Comparison of ENCODE assay signal across 8 mouse cellular contexts in the genomic region with DNA sequence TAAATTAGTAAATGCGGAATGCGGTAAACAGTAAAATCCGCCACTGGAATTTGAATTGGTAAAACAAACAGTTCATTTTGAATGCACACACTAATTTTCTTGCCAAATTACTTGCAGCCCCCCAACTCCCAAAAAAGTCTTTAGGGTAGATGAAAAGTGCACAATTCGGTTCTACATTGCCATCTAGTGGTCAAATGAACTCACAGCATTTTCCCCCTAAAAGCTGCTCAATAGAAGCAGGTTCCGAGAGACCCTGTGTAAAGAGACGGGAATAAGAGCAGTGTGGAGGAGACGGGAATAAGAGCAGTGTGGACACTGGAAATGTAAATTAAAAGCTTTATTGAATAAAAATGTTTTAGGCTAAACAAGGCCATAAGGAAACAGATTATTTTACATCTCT. TPM values are rescaled to one million over a fixed set of nuclear protein-coding genes. Genes with fewer than 3 reads are reported as not detected.
DNase-seq lines count a peak whose midpoint lies in the region; ATAC-seq and TF ChIP-seq lines count a peak whose summit lies in the region.
"Had no signal": no experiment of that assay in that cellular context is flagged by ENCODE, and none has a peak within 500 bp of the region (broad histone marks: within the 10 kb centered on the region; RNA-seq: fewer than 3 reads in every experiment).

No protein-coding gene starts in this region.

- 32% methylated on average over 7 of the region's 7 CpGs for WGBS in kidney, postnatal 0 days
- 33% methylated on average over 7 of the region's 7 CpGs for WGBS in kidney, embryonic 16.5 days
- WGBS in forebrain, embryonic 12.5 days, result 26% methylated on average over 7 of the region's 7 CpGs

- no peaks in the 10 kb centered on the region for H3K27me3 ChIP-seq in kidney, postnatal 0 days (ENCODE audit: insufficient read depth, low read length)
- H3K27me3 ChIP-seq in kidney, embryonic 16.5 days (ENCODE audit: insufficient read depth, low read length), result no peaks in the 10 kb centered on the region
- H3K27me3 ChIP-seq in forebrain, embryonic 12.5 days, result peaks cover 3% of the 10 kb centered on the region; the same call in 1 of the 2 replicates

- no peak overlapping the region for H3K9ac ChIP-seq in kidney, postnatal 0 days (ENCODE audit: low read depth, low read length)
- no peak overlapping the region for H3K9ac ChIP-seq in kidney, embryonic 16.5 days (replicated peaks; ENCODE audit: low read length)
- H3K9ac ChIP-seq in forebrain, embryonic 12.5 days, result no peak overlapping the region

- H3K4me3 ChIP-seq in kidney, postnatal 0 days (replicated peaks; ENCODE audit: low read depth, low read length), result no peak overlapping the region
- no peak overlapping the region for H3K4me3 ChIP-seq in kidney, embryonic 16.5 days (ENCODE audit: low read length)
- no peak overlapping the region for H3K4me3 ChIP-seq in forebrain, embryonic 12.5 days (replicated peaks)
- H3K4me3 ChIP-seq: erythroblast, embryonic 14.5 days had no signal

- no peak overlapping the region for H3K27ac ChIP-seq in kidney, postnatal 0 days
- no peak overlapping the region for H3K27ac ChIP-seq in kidney, embryonic 16.5 days (ENCODE audit: low read length)
- no peak overlapping the region for H3K27ac ChIP-seq in forebrain, embryonic 12.5 days

- peaks cover 32% of the 10 kb centered on the region for H3K36me3 ChIP-seq in kidney, postnatal 0 days (ENCODE audit: insufficient read depth, low read length)
- H3K36me3 ChIP-seq in kidney, embryonic 16.5 days (ENCODE audit: insufficient read depth, low read length), result peaks cover 34% of the 10 kb centered on the region
- peaks cover 23% of the 10 kb centered on the region for H3K36me3 ChIP-seq in forebrain, embryonic 12.5 days (replicated peaks)

- H3K4me2 ChIP-seq in kidney, postnatal 0 days (ENCODE audit: low read length), result no peak overlapping the region
- no peak overlapping the region for H3K4me2 ChIP-seq in kidney, embryonic 16.5 days (replicated peaks; ENCODE audit: low read depth, low read length)
- H3K4me2 ChIP-seq in forebrain, embryonic 12.5 days, result no peak overlapping the region

- no peaks in the 10 kb centered on the region for H3K9me3 ChIP-seq in kidney, postnatal 0 days (replicated peaks; ENCODE audit: low read length)
- no peaks in the 10 kb centered on the region for H3K9me3 ChIP-seq in kidney, embryonic 16.5 days (ENCODE audit: low read length)
- no peaks in the 10 kb centered on the region for H3K9me3 ChIP-seq in forebrain, embryonic 12.5 days

- peak; percentile 80 for DNase-seq in kidney, postnatal 0 days (ENCODE audit: low spot score)
- DNase-seq in CD8-positive naive resting alpha-beta T cell, adult 2 months (ENCODE audit: low read depth in 2 of 2, low spot score in 2 of 2), result peak; percentile 15 to 39
- peak; percentile 74 for DNase-seq in MN1 (ENCODE audit: low spot score)
- peak; percentile 49 for DNase-seq in embryo, embryonic 9.5 days (ENCODE audit: extremely low spot score)
- DNase-seq in retina, postnatal 7 days (ENCODE audit: low read depth, low spot score), result peak; percentile 49

- TF ChIP-seq CTCF in kidney, postnatal 0 days (IDR thresholded peaks at IDR 0.05; ENCODE audit: low read depth), result peak; percentile 87

- H3K4me1 ChIP-seq in kidney, postnatal 0 days (replicated peaks; ENCODE audit: insufficient read depth, low read length), result no peaks in the 10 kb centered on the region
- H3K4me1 ChIP-seq in kidney, embryonic 16.5 days (ENCODE audit: insufficient read depth, low read length), result peaks cover under 1% of the 10 kb centered on the region
- H3K4me1 ChIP-seq in forebrain, embryonic 12.5 days, result no peaks in the 10 kb centered on the region

- no peak for ATAC-seq in kidney, postnatal 0 days (replicated peaks; ENCODE audit: low FRiP score, low read depth)
- ATAC-seq in kidney, embryonic 16.5 days (ENCODE audit: low FRiP score, low TSS enrichment), result no peak
- ATAC-seq in forebrain, embryonic 12.5 days (ENCODE audit: low FRiP score), result no peak

RNA-seq across cellular contexts. Expression of gene Cers5, which starts 5.5 kb away (rescaled TPM):
- 60.8 and 63.2 TPM in 2 replicates for polyA plus RNA-seq in kidney, postnatal 0 days (2015; fragmentation: Nextera tagmentation; extraction: Ambion mirVana)
- polyA plus RNA-seq in kidney, embryonic 16.5 days (2015; fragmentation: Nextera tagmentation; extraction: Ambion mirVana), result 86.2 and 87.2 TPM in 2 replicates
- polyA plus RNA-seq in forebrain, embryonic 12.5 days (2016; fragmentation: Nextera tagmentation; extraction: Ambion mirVana), result 64.7 and 67.1 TPM in 2 replicates

RNA-seq across cellular contexts. Expression of gene Cox14, which starts 52.7 kb away (rescaled TPM):
- 279 and 297 TPM in 2 replicates for polyA plus RNA-seq in kidney, postnatal 0 days (2015; fragmentation: Nextera tagmentation; extraction: Ambion mirVana)
- polyA plus RNA-seq in kidney, embryonic 16.5 days (2015; fragmentation: Nextera tagmentation; extraction: Ambion mirVana), result 193 and 197 TPM in 2 replicates
- polyA plus RNA-seq in forebrain, embryonic 12.5 days (2016; fragmentation: Nextera tagmentation; extraction: Ambion mirVana), result 167 and 168 TPM in 2 replicates

Comparison
In these comparisons a context has a peak if more than half of its experiments do, and no peak if none do; other contexts are left out.
1. DNase-seq: peak in every context shown above with its lines; median percentile 80 in kidney, postnatal 0 days; 74 in MN1; 49 in embryo, embryonic 9.5 days; 49 in retina, postnatal 7 days; 27 in CD8-positive naive resting alpha-beta T cell, adult 2 months.